Mouse (Mus musculus) hindbrain, embryonic 13.5 days (tissue): ENCODE data around the gene Dgka. TPM values are rescaled to one million over a fixed set of nuclear protein-coding genes. Genes with fewer than 3 reads are reported as not detected.

Source experiments
- ATAC-seq: fragments of 200-750 bp; cut with Nextera tagmentation; 2 replicates; pipeline ENCODE4 v1.8.0; 2017; ENCODE audit warnings: moderate TSS enrichment; ENCODE audit not compliant: low FRiP score
- H3K27ac ChIP-seq: fragments of 300-500 bp; sonication (generic); 2 replicates; pipeline ENCODE4 v1.5.1; 2015; ENCODE audit warnings: inconsistent platforms, mild to moderate bottlenecking, moderate library complexity
- H3K27me3 ChIP-seq: fragments of 300-500 bp; sonication (generic); 2 replicates; pipeline ENCODE4 v1.6.1; 2015; ENCODE audit warnings: mild to moderate bottlenecking, inconsistent platforms
- H3K36me3 ChIP-seq: fragments of 300-500 bp; sonication (generic); 2 replicates; pipeline ENCODE4 v1.6.1; 2015; ENCODE audit warnings: mild to moderate bottlenecking, inconsistent platforms
- H3K4me1 ChIP-seq: fragments of 300-500 bp; sonication (generic); replicated peaks from 2 replicates; pipeline ENCODE4 v1.6.1; 2015; ENCODE audit warnings: inconsistent platforms
- H3K4me2 ChIP-seq: fragments of 300-500 bp; sonication (generic); 2 replicates; pipeline ENCODE4 v1.6.1; 2015; ENCODE audit warnings: inconsistent platforms, mild to moderate bottlenecking, moderate library complexity
- H3K4me3 ChIP-seq: fragments of 300-500 bp; sonication (generic); 2 replicates; pipeline ENCODE4 v1.5.1; 2015; ENCODE audit warnings: mild to moderate bottlenecking, inconsistent platforms
- H3K9ac ChIP-seq: fragments of 300-500 bp; sonication (generic); 2 replicates; pipeline ENCODE4 v1.6.1; 2015; ENCODE audit warnings: mild to moderate bottlenecking, inconsistent platforms
- H3K9me3 ChIP-seq: fragments of 300-500 bp; sonication (generic); 2 replicates; pipeline ENCODE4 v1.6.1; 2016; ENCODE audit warnings: inconsistent platforms
- WGBS: fragments of 180-500 bp; shearing (Covaris S2); methylation state at CpG from one replicate; pipeline ENCODE4 v1.1.7; 2015; 5-methylcytosine and 5-hydroxymethylcytosine counted together
- polyA plus RNA-seq: library from polyadenylated mRNA; unstranded; fragments of >200 nt; fragmentation: Nextera tagmentation; extraction: Ambion mirVana; gene quantifications from 2 replicates; pipeline ENCODE4 v1.2.1, GENCODE M21; 2015

Gene Dgka
- polyA plus RNA-seq, result 6.5 and 7.0 TPM in 2 replicates

DNA sequence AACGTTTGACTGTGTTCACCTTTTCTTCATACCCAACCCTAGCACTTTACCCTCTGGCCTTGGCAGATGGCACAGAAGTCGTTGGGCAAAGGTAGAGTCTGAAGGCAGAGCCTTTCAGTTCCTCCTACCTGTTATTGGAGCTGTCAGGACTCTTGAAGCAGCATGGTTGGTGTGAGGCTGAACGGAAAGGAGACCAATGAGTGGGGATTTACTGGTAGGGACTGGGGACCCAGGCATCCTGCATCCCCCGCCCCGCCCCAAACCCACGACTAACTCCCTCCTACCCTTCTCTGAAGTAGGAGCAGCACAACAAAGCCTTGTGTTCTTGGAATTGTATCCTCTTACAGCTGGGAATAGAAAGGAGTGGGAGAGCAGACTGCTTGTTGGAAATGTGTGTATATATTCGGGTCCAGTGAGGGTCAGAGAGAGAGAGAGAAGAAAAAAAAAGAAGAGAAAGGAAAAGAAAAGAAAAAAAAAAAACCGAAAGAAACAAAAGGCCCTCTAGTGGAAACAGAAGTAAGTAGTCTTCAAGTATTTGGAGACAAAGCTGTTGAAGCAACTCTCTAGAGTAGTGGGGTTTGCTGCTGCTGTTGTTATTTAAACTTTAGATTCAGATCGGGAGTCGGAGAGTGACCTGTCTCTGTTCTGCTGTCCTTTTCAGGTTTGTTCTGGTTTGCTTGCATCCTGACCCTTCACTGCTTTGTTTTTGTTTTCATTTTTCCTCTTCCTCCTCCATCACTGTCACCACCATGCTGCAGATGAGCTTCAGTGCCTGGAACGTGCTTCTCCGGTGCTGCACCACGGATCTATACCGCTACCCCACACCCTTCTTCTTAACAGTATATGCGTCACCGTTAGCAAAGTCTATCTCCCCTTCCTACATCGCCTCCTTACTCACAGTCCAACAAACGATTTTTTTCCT lies at the start of gene Dgka:
Dgka (minus strand) TSS at position 176 of the 922 bp plus-strand sequence.
- H3K36me3 ChIP-seq, result no peaks in the 10 kb centered on the region
- WGBS, result 24% methylated on average over 18 of the region's 18 CpGs
- H3K27me3 ChIP-seq, result peaks cover 63% of the 10 kb centered on the region
- peak within 1 kb of the TSS; percentile 12; the same call in 1 of the 2 replicates for H3K27ac ChIP-seq
- H3K4me1 ChIP-seq, result peaks cover 42% of the 10 kb centered on the region
- H3K4me2 ChIP-seq, result peak within 1 kb of the TSS; percentile 94
- H3K9ac ChIP-seq, result peak within 1 kb of the TSS; percentile 87
- ATAC-seq, result no peak
- H3K9me3 ChIP-seq, result no peaks in the 10 kb centered on the region
- H3K4me3 ChIP-seq, result peak within 1 kb of the TSS; percentile 60

DNA sequence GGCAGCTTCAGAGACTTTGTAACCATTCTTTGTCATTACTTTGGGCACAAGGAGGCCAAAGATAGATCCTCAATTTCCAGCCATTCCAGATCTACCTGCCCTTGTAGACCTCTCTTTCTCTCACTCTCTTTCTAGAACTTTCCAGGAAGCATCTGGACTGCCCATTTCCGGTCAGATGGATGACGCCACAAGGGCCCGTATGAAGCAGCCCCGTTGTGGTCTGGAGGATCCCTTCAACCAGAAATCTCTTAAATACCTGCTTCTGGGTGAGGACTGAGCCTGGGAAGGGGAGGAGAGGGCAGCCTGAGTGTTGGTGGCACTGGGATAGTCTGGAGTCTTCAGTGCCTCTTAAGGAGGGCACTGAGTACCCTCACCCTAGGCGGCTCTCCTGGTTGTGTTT lies 49.7 kb upstream of the Dgka start:
- Histone ChIP-seq H3K9me3 (no peaks in the 10 kb centered on the region), H3K9ac (no peak overlapping the region), H3K27ac (no peak overlapping the region), H3K36me3 (peaks cover 11% of the 10 kb centered on the region), H3K4me1 (no peaks in the 10 kb centered on the region), H3K27me3 (no peaks in the 10 kb centered on the region), H3K4me3 (no peak overlapping the region), H3K4me2 (no peak overlapping the region)
- WGBS, result 93% methylated on average over 5 of the region's 5 CpGs
- no peak for ATAC-seq

DNA sequence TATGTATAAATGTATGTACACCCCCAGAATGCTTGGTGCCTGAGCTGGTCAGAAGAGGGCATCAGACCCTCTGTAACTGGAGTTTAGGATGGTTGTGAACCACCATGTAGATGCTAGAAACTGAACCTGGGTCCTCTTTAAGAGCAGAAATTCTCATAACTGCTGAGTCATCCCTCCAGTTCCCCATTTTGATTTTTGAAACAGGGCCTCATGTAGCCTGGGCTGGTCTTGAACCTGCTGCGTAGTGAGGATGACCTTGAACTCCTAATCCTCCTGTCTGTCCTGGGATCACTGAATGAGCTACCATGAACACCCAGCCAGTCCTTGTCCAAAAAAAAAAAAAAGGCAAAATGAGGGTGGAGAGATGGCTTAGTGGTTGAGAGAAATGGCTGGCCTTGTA lies 48.6 kb upstream of the Dgka start:
- no peaks in the 10 kb centered on the region for H3K4me1 ChIP-seq
- no peak overlapping the region for H3K9ac ChIP-seq
- H3K4me3 ChIP-seq, result no peak overlapping the region
- H3K27me3 ChIP-seq, result no peaks in the 10 kb centered on the region
- H3K36me3 ChIP-seq, result peaks cover 3% of the 10 kb centered on the region
- WGBS, result 93% methylated on average over 1 of the region's 1 CpGs
- H3K4me2 ChIP-seq, result no peak overlapping the region
- no peaks in the 10 kb centered on the region for H3K9me3 ChIP-seq
- no peak for ATAC-seq
- no peak overlapping the region for H3K27ac ChIP-seq

DNA sequence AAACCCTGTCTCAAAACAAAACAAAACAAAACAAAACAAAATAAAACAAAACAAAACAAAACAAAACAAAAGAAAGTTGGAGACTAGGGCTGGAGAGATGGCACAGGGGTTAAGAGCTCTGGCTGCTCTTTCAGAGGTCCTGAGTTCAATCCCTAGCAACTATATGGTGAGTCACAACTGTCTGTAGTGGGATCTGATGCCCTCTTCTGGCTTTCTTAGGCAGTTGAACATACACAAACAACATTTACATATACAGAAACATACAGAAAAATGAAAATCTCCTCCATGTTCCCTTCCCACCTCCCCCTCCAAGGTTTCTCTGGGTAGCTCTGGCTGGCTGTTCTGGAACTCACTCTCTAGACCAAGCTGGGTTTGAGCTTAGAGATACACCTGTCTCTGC lies 47.4 kb upstream of the Dgka start:
- Histone ChIP-seq H3K36me3 (no peaks in the 10 kb centered on the region), H3K27me3 (no peaks in the 10 kb centered on the region), H3K4me3 (no peak overlapping the region), H3K4me2 (no peak overlapping the region), H3K9ac (no peak overlapping the region), H3K4me1 (no peaks in the 10 kb centered on the region), H3K9me3 (no peaks in the 10 kb centered on the region), H3K27ac (no peak overlapping the region)
- ATAC-seq, result no peak

DNA sequence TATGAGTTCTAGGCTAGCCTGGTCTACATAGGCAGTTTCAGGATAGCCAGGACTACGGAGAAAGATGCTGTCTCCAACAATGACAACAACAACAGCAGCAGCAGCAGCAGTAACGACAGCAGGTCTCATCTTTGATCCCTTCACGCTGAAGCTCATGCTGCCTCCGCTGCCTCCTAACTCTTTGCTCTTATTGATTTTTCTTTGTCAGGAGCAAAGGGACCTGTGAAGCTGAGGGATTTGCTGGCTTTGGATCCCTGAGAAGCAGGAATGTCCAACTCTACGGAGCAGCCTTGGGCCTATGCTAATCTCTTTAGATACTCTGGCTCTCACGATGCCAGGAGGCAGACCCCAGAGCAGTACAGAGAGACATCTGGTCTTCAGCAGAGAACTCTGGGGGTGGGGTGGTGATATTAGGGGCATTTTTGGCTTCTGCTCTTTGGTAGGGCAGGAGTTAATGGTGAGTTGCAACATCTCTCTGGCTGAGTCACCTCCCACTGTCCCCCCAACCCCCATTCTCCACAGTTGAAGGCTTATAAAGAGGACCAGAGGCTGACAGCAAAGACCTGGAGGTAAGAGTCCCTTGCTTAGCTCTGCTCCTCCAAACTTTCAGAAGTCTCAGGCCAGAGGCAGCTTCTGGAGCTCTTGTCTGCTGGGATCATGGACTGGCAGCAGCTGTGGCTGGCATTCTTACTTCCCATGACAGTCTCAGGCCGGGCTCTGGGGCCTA lies 45.9 kb upstream of the Dgka start, which contains the start of gene Mmp19:
Mmp19 (plus strand) TSS at position 513 of the 727 bp plus-strand sequence.
- Histone ChIP-seq H3K4me1 (no peaks in the 10 kb centered on the region), H3K27ac (no peak within 1 kb of the TSS), H3K27me3 (no peaks in the 10 kb centered on the region), H3K9me3 (no peaks in the 10 kb centered on the region), H3K4me2 (no peak within 1 kb of the TSS), H3K9ac (no peak within 1 kb of the TSS), H3K4me3 (no peak within 1 kb of the TSS), H3K36me3 (no peaks in the 10 kb centered on the region)
- 70% methylated on average over 7 of the region's 7 CpGs for WGBS
- no peak for ATAC-seq

GRCm38 (mm10) chr10:128780200-128780599 lies 35.5 kb upstream of the Dgka start:
- H3K4me2 ChIP-seq, result no peak overlapping the region
- WGBS, result 96% methylated on average over 1 of the region's 1 CpGs

DNA sequence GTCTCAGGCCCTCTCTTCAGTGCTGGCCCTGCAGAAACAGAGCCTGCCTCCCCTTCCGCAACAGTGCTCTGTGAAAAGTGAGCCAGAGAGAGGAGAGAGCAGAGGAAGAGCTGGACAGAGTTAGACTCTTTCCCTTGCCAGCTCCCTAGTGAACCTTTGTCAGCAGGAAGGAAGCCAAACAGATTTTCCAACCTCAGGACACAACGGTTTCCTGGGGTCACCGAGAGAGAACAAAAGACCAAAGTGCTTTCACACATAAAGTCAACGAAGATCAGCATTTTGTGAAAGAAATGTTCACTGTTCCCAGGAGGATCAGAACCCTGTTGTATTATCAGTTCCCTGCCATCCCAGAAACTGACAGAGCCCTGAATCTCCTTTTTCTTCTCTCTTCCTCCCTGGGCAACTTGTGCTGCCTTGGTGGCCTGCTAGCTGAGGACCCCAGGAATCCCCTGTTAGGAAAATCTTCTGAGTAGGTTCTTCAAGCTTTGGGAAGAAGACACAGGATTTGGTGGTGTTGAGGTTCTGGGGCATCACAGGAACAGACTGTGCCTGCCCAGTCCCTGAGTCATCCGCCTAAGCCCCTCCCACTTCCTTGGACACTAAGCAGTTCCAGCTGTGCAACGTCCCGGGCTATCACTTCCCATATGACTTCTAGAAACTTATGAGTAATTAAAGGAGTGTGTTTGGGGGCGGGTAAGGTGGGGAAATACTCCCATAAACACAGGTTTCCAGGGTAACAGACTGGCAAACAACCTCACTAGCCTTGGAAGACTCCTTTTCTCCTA lies 34.5 kb upstream of the Dgka start:
- WGBS, result 42% methylated on average over 8 of the region's 8 CpGs
- no peaks in the 10 kb centered on the region for H3K36me3 ChIP-seq
- H3K9me3 ChIP-seq, result peaks cover 8% of the 10 kb centered on the region
- H3K27ac ChIP-seq, result peak overlapping the region; percentile 35; the same call in 1 of the 2 replicates
- H3K4me1 ChIP-seq, result no peaks in the 10 kb centered on the region
- no peak overlapping the region for H3K4me3 ChIP-seq
- H3K27me3 ChIP-seq, result no peaks in the 10 kb centered on the region
- H3K4me2 ChIP-seq, result no peak overlapping the region
- no peak for ATAC-seq
- H3K9ac ChIP-seq, result no peak overlapping the region

More at GRCm38 (mm10) chr10:128780200-128780599, 35.5 kb upstream of the Dgka start:
- no peaks in the 10 kb centered on the region for H3K36me3 ChIP-seq
- H3K27ac ChIP-seq, result no peak overlapping the region
- ATAC-seq, result no peak
- no peaks in the 10 kb centered on the region for H3K27me3 ChIP-seq
- H3K9ac ChIP-seq, result no peak overlapping the region
- no peak overlapping the region for H3K4me3 ChIP-seq
- peaks cover 15% of the 10 kb centered on the region for H3K9me3 ChIP-seq
- H3K4me1 ChIP-seq, result no peaks in the 10 kb centered on the region

- no peaks in the 10 kb centered on the region for H3K27me3 ChIP-seq
- ATAC-seq, result no peak
- no peak overlapping the region for H3K27ac ChIP-seq
- H3K4me2 ChIP-seq, result no peak overlapping the region
- H3K36me3 ChIP-seq, result no peaks in the 10 kb centered on the region
- H3K4me3 ChIP-seq, result no peak overlapping the region
- H3K9me3 ChIP-seq, result 0 out of 2 replicates have a peak, but pooled peaks cover under 1% of the 10 kb centered on the region
- WGBS, result 90% methylated on average over 2 of the region's 2 CpGs
- H3K9ac ChIP-seq, result no peak overlapping the region
- no peaks in the 10 kb centered on the region for H3K4me1 ChIP-seq
These were observed 33.8 kb upstream of the Dgka start for GRCm38 (mm10) chr10:128778441-128778840.

GRCm38 (mm10) chr10:128773685-128774084 lies 29.0 kb upstream of the Dgka start:
- ATAC-seq, result no peak
- Histone ChIP-seq H3K27me3 (no peaks in the 10 kb centered on the region), H3K4me3 (no peak overlapping the region), H3K27ac (no peak overlapping the region), H3K4me1 (no peaks in the 10 kb centered on the region), H3K36me3 (peaks cover 5% of the 10 kb centered on the region; the same call in 1 of the 2 replicates), H3K9me3 (no peaks in the 10 kb centered on the region), H3K4me2 (no peak overlapping the region), H3K9ac (no peak overlapping the region)
- 34% methylated on average over 5 of the region's 5 CpGs for WGBS

GRCm38 (mm10) chr10:128772895-128773294 lies 28.2 kb upstream of the Dgka start:
- Histone ChIP-seq H3K27me3 (no peaks in the 10 kb centered on the region), H3K4me3 (no peak overlapping the region), H3K9ac (no peak overlapping the region), H3K36me3 (peaks cover 6% of the 10 kb centered on the region), H3K4me2 (no peak overlapping the region), H3K9me3 (no peaks in the 10 kb centered on the region), H3K27ac (no peak overlapping the region), H3K4me1 (no peaks in the 10 kb centered on the region)
- 90% methylated on average over 2 of the region's 2 CpGs for WGBS
- no peak for ATAC-seq

GRCm38 (mm10) chr10:128748252-128748864 lies 3.7 kb upstream of the Dgka start:
- ATAC-seq, result peak; percentile 93
- Histone ChIP-seq H3K9me3 (no peaks in the 10 kb centered on the region), H3K27me3 (peaks cover 34% of the 10 kb centered on the region), H3K9ac (peak overlapping the region; percentile 88), H3K4me1 (peaks cover 41% of the 10 kb centered on the region), H3K27ac (peak overlapping the region; percentile 95), H3K4me2 (peak overlapping the region; percentile 92), H3K36me3 (peaks cover 6% of the 10 kb centered on the region; the same call in 1 of the 2 replicates), H3K4me3 (peak overlapping the region; percentile 76)
- WGBS, result under 1% methylated on average over 37 of the region's 37 CpGs
